Mouse (Mus musculus): ENCODE results near the gene Hist1h4c. TPM values are rescaled to one million over a fixed set of nuclear protein-coding genes. Genes with fewer than 3 reads are reported as not detected.
A peak's percentile ranks its signal among the peaks of the same experiment; 100 is the strongest.

The Hist1h4c gene
- polyA plus RNA-seq, 1 experiment from 2014 or later, result 9.6 TPM

DNA sequence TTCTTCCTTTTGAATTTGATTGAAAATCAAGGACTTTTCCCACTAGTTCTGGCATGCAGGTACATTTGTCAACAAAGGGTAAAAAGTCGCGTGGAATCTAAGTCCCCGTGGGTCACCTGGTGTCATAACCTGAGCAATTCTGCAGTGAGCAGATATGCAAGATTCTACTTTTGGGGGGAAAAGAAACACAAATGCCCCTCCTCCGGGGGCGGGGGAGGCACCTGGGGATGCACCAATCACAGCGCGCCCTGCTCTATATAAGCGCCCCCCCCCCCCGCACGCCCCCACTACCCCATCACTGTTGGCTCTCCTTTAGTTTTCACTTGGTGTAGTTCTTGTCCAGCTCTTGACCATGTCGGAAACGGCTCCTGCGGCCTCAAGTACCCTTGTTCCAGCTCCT is 2.7 kb downstream of the Hist1h4c start, which contains the start of gene Hist1h1t:
Hist1h1t (plus strand) TSS at position 301 of the 400 bp plus-strand sequence.
- Histone ChIP-seq H3K4me3 (ENCODE audit: low read depth, low read length) (no peak within 1 kb of the TSS), H3K9ac (replicated peaks; ENCODE audit: low read depth, low read length) (no peak within 1 kb of the TSS), H3K9me3 (ENCODE audit: control insufficient read depth, low read depth, low read length) (no peaks in the 10 kb centered on the region), H3K4me2 (replicated peaks; ENCODE audit: low read depth, low read length) (no peak within 1 kb of the TSS), H3K27ac (ENCODE audit: low read length) (0 out of 2 replicates have a peak within 1 kb of the TSS, but pooled peaks have one; percentile 10), H3K4me1 (ENCODE audit: control insufficient read depth, insufficient read depth, low read length) (0 out of 2 replicates have a peak, but pooled peaks cover 5% of the 10 kb centered on the region), H3K27me3 (ENCODE audit: control insufficient read depth, insufficient read depth, low read length) (no peaks in the 10 kb centered on the region), H3K36me3 (ENCODE audit: control insufficient read depth, insufficient read depth, low read length) (no peaks in the 10 kb centered on the region)
- 54% methylated on average over 12 of the region's 13 CpGs for whole genome bisulfite sequencing
- ATAC-seq (ENCODE audit: insufficient number of reproducible peaks, insufficient read depth, low FRiP score, low read depth), result no peak

DNA sequence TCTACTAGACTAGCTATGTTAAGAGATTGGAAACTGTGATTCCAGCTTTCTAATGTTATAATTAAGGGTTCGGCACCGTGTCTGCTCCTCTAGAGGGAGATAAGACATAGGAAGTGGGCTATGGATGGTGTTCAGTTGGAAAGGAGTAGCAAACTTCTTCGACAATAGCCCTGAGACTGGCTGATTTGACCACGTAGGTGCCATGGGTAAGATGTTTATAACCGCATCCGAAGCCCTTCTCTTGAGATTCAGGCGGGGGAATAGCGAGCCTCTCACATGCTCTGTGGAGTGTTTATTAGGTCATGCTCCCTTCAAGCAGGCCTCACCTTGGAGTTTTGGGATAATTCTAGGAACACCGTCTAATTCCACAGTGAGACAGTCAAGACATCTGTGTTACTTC is 3.3 kb downstream of the Hist1h4c start:
- H3K4me1 ChIP-seq (ENCODE audit: control insufficient read depth, insufficient read depth, low read length), result 0 out of 2 replicates have a peak, but pooled peaks cover 5% of the 10 kb centered on the region
- ATAC-seq (ENCODE audit: insufficient number of reproducible peaks, insufficient read depth, low FRiP score, low read depth), result no peak
- no peak overlapping the region for H3K4me2 ChIP-seq (replicated peaks; ENCODE audit: low read depth, low read length)
- H3K27ac ChIP-seq (ENCODE audit: low read length), result no peak overlapping the region
- H3K36me3 ChIP-seq (ENCODE audit: control insufficient read depth, insufficient read depth, low read length), result no peaks in the 10 kb centered on the region
- H3K4me3 ChIP-seq (ENCODE audit: low read depth, low read length), result no peak overlapping the region
- 93% methylated on average over 9 of the region's 9 CpGs for WGBS
- H3K9me3 ChIP-seq (ENCODE audit: control insufficient read depth, low read depth, low read length), result no peaks in the 10 kb centered on the region
- no peak overlapping the region for H3K9ac ChIP-seq (replicated peaks; ENCODE audit: low read depth, low read length)
- H3K27me3 ChIP-seq (ENCODE audit: control insufficient read depth, insufficient read depth, low read length), result no peaks in the 10 kb centered on the region

DNA sequence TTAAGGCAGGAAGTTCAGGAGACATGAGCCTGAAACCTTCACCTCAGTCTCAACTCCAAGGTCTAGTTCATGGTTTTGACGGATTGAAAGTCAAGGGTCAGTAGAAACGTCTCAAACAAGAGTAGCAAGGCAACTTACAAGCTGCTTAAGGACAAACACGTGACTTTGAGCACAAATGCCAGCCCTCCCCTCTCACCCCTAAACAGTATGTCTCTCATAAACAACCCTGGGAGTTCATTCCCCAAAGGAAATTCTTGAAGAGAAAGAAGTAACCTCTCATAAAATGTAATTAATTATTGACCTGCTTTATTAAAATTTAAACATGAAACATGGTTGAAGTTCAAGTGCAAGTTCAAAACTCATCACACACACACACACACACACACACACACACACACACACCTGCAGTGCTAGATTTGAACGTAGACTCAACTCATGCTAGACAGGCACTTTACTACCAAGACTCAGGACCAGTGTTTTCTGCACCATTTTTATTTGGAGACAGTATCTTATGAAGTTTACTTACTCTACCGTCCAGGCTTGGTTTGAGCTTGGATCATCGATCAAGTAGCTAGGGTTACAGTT is 4.3 kb downstream of the Hist1h4c start:
- H3K9me3 ChIP-seq (ENCODE audit: control insufficient read depth, low read depth, low read length), result no peaks in the 10 kb centered on the region
- no peak overlapping the region for H3K9ac ChIP-seq (replicated peaks; ENCODE audit: low read depth, low read length)
- H3K27ac ChIP-seq (ENCODE audit: low read length), result no peak overlapping the region
- no peak for ATAC-seq (ENCODE audit: insufficient number of reproducible peaks, insufficient read depth, low FRiP score, low read depth)
- no peak overlapping the region for H3K4me2 ChIP-seq (replicated peaks; ENCODE audit: low read depth, low read length)
- no peak overlapping the region for H3K4me3 ChIP-seq (ENCODE audit: low read depth, low read length)
- H3K27me3 ChIP-seq (ENCODE audit: control insufficient read depth, insufficient read depth, low read length), result no peaks in the 10 kb centered on the region
- 65% methylated on average over 6 of the region's 6 CpGs for WGBS
- H3K36me3 ChIP-seq (ENCODE audit: control insufficient read depth, insufficient read depth, low read length), result no peaks in the 10 kb centered on the region
- 0 out of 2 replicates have a peak, but pooled peaks cover 3% of the 10 kb centered on the region for H3K4me1 ChIP-seq (ENCODE audit: control insufficient read depth, insufficient read depth, low read length)

DNA sequence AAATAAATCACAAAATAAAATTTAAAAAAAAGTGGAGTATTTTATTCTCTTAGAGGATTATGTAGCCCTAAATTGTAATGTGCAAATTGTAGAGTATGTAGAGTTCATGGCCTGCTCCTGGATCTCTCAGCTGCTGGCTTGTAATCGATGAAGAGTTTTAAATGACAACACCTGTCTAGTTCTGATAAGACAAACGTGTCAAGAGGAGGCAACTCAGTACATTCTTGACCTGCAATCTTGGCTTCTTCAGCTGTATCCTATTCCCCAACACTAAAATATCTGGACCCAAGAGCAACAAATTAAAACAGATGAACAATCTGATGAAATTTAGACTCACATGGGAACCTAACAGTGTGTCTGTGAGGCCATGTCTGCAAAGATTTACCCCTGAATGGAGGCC is 8.8 kb downstream of the Hist1h4c start:
- Histone ChIP-seq H3K9ac (replicated peaks; ENCODE audit: low read depth, low read length) (no peak overlapping the region), H3K9me3 (ENCODE audit: control insufficient read depth, low read depth, low read length) (no peaks in the 10 kb centered on the region), H3K36me3 (ENCODE audit: control insufficient read depth, insufficient read depth, low read length) (no peaks in the 10 kb centered on the region), H3K4me3 (ENCODE audit: low read depth, low read length) (no peak overlapping the region), H3K27me3 (ENCODE audit: control insufficient read depth, insufficient read depth, low read length) (no peaks in the 10 kb centered on the region), H3K4me1 (ENCODE audit: control insufficient read depth, insufficient read depth, low read length) (0 out of 2 replicates have a peak, but pooled peaks cover 3% of the 10 kb centered on the region), H3K27ac (ENCODE audit: low read length) (no peak overlapping the region), H3K4me2 (replicated peaks; ENCODE audit: low read depth, low read length) (no peak overlapping the region)
- ATAC-seq (ENCODE audit: insufficient number of reproducible peaks, insufficient read depth, low FRiP score, low read depth), result no peak
- 64% methylated on average over 2 of the region's 2 CpGs for WGBS

DNA sequence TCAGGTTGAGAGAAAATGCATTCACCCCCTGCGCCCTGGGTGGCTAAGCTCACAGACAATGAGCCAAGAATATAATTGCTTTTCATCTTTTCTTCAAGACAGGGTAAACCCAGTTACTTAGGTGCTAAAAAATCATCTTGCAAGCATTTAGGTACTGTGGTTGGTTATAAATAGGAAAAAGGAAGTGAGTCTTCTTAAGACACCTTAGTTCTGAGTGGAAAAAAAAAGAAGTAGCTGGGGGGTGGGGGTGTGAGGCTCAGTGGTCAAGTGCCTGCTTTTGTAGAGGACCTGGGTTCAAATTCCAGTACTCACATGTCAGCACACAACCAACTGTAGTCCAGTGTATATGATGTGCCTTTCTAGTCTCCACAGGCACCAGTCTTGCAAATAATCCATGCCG is 9.3 kb downstream of the Hist1h4c start:
- 92% methylated on average over 2 of the region's 2 CpGs for WGBS
- H3K9ac ChIP-seq (replicated peaks; ENCODE audit: low read depth, low read length), result no peak overlapping the region
- H3K27me3 ChIP-seq (ENCODE audit: control insufficient read depth, insufficient read depth, low read length), result no peaks in the 10 kb centered on the region
- no peak overlapping the region for H3K27ac ChIP-seq (ENCODE audit: low read length)
- no peak overlapping the region for H3K4me2 ChIP-seq (replicated peaks; ENCODE audit: low read depth, low read length)
- no peak for ATAC-seq (ENCODE audit: insufficient number of reproducible peaks, insufficient read depth, low FRiP score, low read depth)
- H3K9me3 ChIP-seq (ENCODE audit: control insufficient read depth, low read depth, low read length), result no peaks in the 10 kb centered on the region
- 0 out of 2 replicates have a peak, but pooled peaks cover 3% of the 10 kb centered on the region for H3K4me1 ChIP-seq (ENCODE audit: control insufficient read depth, insufficient read depth, low read length)
- H3K4me3 ChIP-seq (ENCODE audit: low read depth, low read length), result no peak overlapping the region
- H3K36me3 ChIP-seq (ENCODE audit: control insufficient read depth, insufficient read depth, low read length), result no peaks in the 10 kb centered on the region

DNA sequence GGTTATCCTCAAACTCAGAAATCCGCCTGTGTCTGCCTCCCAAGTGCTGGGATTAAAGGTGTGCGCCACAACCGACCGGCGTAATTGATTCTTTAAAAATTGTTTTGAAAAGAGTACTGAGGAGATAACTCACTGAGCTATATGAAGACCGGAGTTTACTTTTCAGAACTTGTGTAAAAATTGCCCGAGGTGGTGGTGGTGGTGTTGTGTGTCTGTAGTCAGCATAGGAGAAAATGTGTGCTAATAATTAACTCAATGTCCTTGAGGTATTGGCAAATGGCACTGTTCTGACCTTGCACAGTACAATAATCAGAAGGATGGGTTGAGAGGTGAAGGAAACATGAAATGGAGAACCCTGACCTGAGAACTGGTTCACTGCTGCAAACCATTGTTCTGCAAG is 10.3 kb downstream of the Hist1h4c start:
- Histone ChIP-seq H3K27ac (ENCODE audit: low read length) (no peak overlapping the region), H3K4me3 (ENCODE audit: low read depth, low read length) (no peak overlapping the region), H3K27me3 (ENCODE audit: control insufficient read depth, insufficient read depth, low read length) (no peaks in the 10 kb centered on the region), H3K9me3 (ENCODE audit: control insufficient read depth, low read depth, low read length) (no peaks in the 10 kb centered on the region), H3K4me1 (ENCODE audit: control insufficient read depth, insufficient read depth, low read length) (peaks cover 5% of the 10 kb centered on the region; the same call in 1 of the 2 replicates), H3K9ac (replicated peaks; ENCODE audit: low read depth, low read length) (no peak overlapping the region), H3K4me2 (replicated peaks; ENCODE audit: low read depth, low read length) (no peak overlapping the region), H3K36me3 (ENCODE audit: control insufficient read depth, insufficient read depth, low read length) (no peaks in the 10 kb centered on the region)
- 83% methylated on average over 7 of the region's 7 CpGs for WGBS
- ATAC-seq (ENCODE audit: insufficient number of reproducible peaks, insufficient read depth, low FRiP score, low read depth), result no peak

DNA sequence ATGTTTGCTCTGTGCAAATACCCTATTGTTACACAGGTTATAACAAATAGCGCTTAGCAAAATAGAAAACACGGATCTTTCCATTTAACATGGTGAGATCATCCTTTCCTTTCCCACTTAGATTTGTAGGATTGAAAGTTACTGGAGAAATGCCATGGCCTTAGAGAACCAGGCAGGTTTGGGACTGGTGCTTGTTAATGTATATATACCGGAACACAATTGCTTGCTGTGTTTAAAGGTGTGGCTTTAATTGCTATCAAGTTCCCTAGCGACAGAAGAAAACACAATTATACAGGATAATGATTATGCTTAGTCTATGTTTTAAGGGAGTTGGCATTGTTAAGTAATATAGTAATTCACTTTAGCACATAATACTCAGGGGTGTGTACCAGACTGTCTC is 11.1 kb downstream of the Hist1h4c start:
- Histone ChIP-seq H3K4me3 (ENCODE audit: low read depth, low read length) (no peak overlapping the region), H3K36me3 (ENCODE audit: control insufficient read depth, insufficient read depth, low read length) (no peaks in the 10 kb centered on the region), H3K4me2 (replicated peaks; ENCODE audit: low read depth, low read length) (no peak overlapping the region), H3K9me3 (ENCODE audit: control insufficient read depth, low read depth, low read length) (no peaks in the 10 kb centered on the region), H3K27ac (ENCODE audit: low read length) (no peak overlapping the region), H3K27me3 (ENCODE audit: control insufficient read depth, insufficient read depth, low read length) (no peaks in the 10 kb centered on the region), H3K4me1 (ENCODE audit: control insufficient read depth, insufficient read depth, low read length) (peaks cover 9% of the 10 kb centered on the region; the same call in 1 of the 2 replicates), H3K9ac (replicated peaks; ENCODE audit: low read depth, low read length) (no peak overlapping the region)
- no peak for ATAC-seq (ENCODE audit: insufficient number of reproducible peaks, insufficient read depth, low FRiP score, low read depth)
- 63% methylated on average over 4 of the region's 4 CpGs for WGBS

DNA sequence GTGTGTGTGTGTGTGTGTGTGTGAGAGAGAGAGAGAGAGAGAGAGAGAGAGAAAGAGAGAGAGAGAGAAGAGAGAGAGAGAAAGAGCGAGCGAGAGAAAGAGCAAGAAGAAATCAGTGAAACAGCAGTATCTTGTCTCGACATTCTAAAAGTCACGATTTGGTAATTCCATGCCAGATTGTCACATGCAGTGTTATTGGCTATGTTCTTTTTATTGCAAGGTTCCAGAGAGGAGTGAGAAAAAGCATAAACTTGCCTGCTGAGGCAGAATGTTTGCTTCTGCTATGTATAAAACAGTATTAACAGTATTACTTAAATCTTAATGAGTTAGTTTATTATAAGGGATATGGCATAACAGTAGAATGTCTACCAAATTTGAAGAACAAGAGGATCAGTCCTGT is 12.3 kb downstream of the Hist1h4c start:
- 32% methylated on average over 4 of the region's 4 CpGs for WGBS
- Histone ChIP-seq H3K4me1 (ENCODE audit: control insufficient read depth, insufficient read depth, low read length) (peaks cover 9% of the 10 kb centered on the region; the same call in 1 of the 2 replicates), H3K9me3 (ENCODE audit: control insufficient read depth, low read depth, low read length) (no peaks in the 10 kb centered on the region), H3K36me3 (ENCODE audit: control insufficient read depth, insufficient read depth, low read length) (no peaks in the 10 kb centered on the region), H3K27ac (ENCODE audit: low read length) (peak overlapping the region; percentile 98), H3K4me2 (replicated peaks; ENCODE audit: low read depth, low read length) (peak overlapping the region; percentile 78), H3K9ac (replicated peaks; ENCODE audit: low read depth, low read length) (peak overlapping the region; percentile 55), H3K4me3 (ENCODE audit: low read depth, low read length) (peak overlapping the region; percentile 34), H3K27me3 (ENCODE audit: control insufficient read depth, insufficient read depth, low read length) (no peaks in the 10 kb centered on the region)
- ATAC-seq (ENCODE audit: insufficient number of reproducible peaks, insufficient read depth, low FRiP score, low read depth), result no peak

Measured in stomach, embryonic 14.5 days (tissue).